Mouse (Mus musculus) central nervous system, embryonic 11.5 days (tissue): ENCODE results near the gene Ldhc. TPM values are rescaled to one million over a fixed set of nuclear protein-coding genes. Genes with fewer than 3 reads are reported as not detected.

Source experiments
- polyA plus RNA-seq: library from polyadenylated mRNA; depleted of rRNA; stranded (reverse); fragments of >200 nt; gene quantifications from 2 replicates; pipeline ENCODE4 v1.2.3, GENCODE M21; 2012; rRNA removed

Ldhc gene
- 0.05 and 0.07 TPM in 2 replicates for polyA plus RNA-seq

DNA sequence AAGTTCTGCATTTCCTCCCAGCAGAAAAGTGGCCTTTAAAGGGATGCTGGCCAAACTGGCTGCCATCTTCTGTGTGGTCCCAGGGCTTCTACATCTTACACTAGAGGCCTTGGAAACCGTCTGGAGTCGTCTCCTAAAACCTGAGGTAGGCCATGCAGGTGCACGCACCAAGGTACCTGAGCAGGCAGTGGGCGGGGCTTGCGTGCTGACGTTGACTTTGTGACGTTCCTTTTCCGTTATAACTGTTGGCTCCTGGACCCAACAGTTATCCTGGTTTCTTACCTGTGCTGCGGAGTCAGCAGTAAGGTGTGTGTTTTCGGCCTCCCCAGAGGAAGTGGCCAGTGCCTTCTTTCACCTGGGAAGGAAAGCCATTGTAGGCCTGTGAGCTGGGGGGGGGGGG lies at the start of gene Ldhc:
Gene Ldhc (plus strand): TSS at position 208 of the 400 bp plus-strand sequence.

DNA sequence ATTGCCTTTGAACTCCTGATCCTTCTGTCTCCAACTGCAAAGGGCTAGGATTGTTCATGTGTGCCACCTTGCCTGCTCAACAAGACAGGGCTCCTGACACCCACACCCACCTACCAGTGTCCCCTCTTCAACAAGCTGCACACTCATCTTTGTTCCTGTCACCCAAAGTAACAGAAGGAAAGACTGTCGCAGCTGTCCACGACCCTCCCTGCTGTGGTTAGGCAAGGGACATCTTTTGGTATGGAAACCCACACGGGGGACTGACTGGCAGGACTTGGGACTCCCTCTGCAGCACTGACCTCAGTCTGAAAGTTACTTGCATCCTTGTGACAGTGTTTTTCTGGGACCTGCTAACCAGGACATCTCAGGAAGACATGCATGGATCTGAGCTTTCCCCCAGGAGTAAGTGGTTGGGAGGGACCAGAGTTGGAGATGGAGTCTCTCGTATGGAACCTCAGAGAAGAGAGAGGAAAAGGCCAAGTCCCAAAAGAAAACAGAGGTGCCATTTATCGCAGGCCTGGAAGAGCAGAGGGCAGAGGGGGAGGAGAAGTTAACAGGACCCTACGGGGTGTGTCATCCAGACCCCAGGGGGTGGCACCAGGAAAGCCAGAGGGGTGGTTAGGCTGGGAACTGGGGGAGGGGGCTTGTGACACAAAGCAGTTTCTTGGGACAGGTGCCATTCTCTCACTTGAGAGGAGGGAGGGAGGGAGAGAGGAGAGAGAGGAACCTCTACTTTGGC lies 20.0 kb upstream of the Ldhc start, which contains the start of gene Ldha:
Gene Ldha (plus strand): TSS at position 689 of the 739 bp plus-strand sequence.

DNA sequence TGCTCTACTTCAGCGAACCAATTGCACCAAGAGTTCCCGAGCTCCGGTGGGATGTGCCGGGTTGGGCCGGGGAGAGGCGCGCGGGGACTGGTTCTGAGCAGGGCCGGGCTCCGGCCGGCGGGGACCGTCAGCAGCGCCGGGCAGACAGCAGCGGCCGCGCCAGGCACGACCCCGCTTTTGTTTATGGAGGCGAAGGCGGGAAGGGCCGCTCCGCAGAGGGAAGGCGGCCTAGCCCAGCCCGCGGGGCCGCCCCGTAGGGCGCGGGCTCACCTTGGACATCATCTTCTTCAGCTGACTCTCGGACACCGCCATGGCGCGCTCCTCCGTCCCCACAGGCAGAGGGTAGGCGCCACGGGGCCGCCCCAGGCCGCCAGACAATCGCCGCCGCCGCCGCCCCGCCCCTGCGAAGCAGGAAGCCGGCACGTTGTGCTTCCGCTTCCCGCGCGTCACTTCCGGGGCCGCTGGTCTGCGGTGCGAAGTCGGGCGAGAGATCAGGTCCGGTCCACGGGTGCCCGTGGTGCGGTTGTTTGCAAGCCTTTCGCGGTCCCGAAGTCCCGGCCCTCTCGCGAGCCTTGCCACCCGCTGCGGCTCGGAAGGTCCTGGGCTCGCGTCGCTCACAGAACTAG lies 58.7 kb downstream of the Ldhc start, which contains the start of gene Tsg101:
Gene Tsg101 (minus strand): TSS at position 419 of the 626 bp plus-strand sequence.

Other genes starting within 250 kb of the Ldhc start
- gene Sergef, start 221.4 kb upstream of the Ldhc start, polyA plus RNA-seq: 14.5 and 17.1 TPM in 2 replicates
- 0.25 and 0.34 TPM in 2 replicates for gene Tph1, start 188.7 kb upstream of the Ldhc start, polyA plus RNA-seq
- gene Saal1, start 150.5 kb upstream of the Ldhc start, polyA plus RNA-seq: 24.6 and 25.0 TPM in 2 replicates
- 0.28 and 0.31 TPM in 2 replicates for gene Saa3, start 145.5 kb upstream of the Ldhc start, polyA plus RNA-seq
- gene Saa4, start 128.6 kb upstream of the Ldhc start, polyA plus RNA-seq: 0.26 and 0.42 TPM in 2 replicates
- gene Saa1, start 118.2 kb upstream of the Ldhc start, polyA plus RNA-seq: 0.28 and 1.0 TPM in 2 replicates
- 0.58 TPM in 1 of 2 replicates, not detected in the other for gene Saa2, start 109.4 kb upstream of the Ldhc start, polyA plus RNA-seq
- gene Hps5, start 65.1 kb upstream of the Ldhc start, polyA plus RNA-seq: 28.9 and 42.9 TPM in 2 replicates
- 32.4 and 40.5 TPM in 2 replicates for gene Gtf2h1, start 65.1 kb upstream of the Ldhc start, polyA plus RNA-seq
- gene Ldha, start 19.7 kb upstream of the Ldhc start, polyA plus RNA-seq: 626 and 776 TPM in 2 replicates
- 104 and 163 TPM in 2 replicates for gene Tsg101, start 58.8 kb downstream of the Ldhc start, polyA plus RNA-seq
- 9.2 and 12.0 TPM in 2 replicates for gene Uevld, start 97.3 kb downstream of the Ldhc start, polyA plus RNA-seq
- gene Gm9999, start 122.4 kb downstream of the Ldhc start, polyA plus RNA-seq: not detected in 2 replicates
- 6.8 and 8.6 TPM in 2 replicates for gene Spty2d1, start 147.2 kb downstream of the Ldhc start, polyA plus RNA-seq
- gene Tmem86a, start 189.4 kb downstream of the Ldhc start, polyA plus RNA-seq: 7.8 and 11.0 TPM in 2 replicates